In genomic region chr17:21579493-21580175, GRCm38 (mm10) we compare ENCODE assay signal across 8 mouse cellular contexts. TPM values are rescaled to one million over a fixed set of nuclear protein-coding genes. Genes with fewer than 3 reads are reported as not detected.
DNase-seq lines count a peak whose midpoint lies in the region; ATAC-seq and TF ChIP-seq lines count a peak whose summit lies in the region.

No protein-coding gene starts in this region.

- no peak overlapping the region for H3K9ac ChIP-seq in CH12.LX (ENCODE audit: insufficient read depth, low read depth)
- H3K9ac ChIP-seq in heart, embryonic 16.5 days (ENCODE audit: low read length): no peak overlapping the region
- no peak overlapping the region for H3K9ac ChIP-seq in stomach, embryonic 14.5 days (replicated peaks; ENCODE audit: low read depth, low read length)

- no peak overlapping the region for H3K4me3 ChIP-seq in gastrocnemius, adult 2 months
- no peak overlapping the region for H3K4me3 ChIP-seq in CH12.LX (replicated peaks in 1 of 3; ENCODE audit: low read depth in 2 of 3, low read length in 2 of 3, poor library complexity in 1 of 3)
- H3K4me3 ChIP-seq in heart, embryonic 16.5 days (ENCODE audit: low read length): no peak overlapping the region
- H3K4me3 ChIP-seq in stomach, embryonic 14.5 days (ENCODE audit: low read depth, low read length): no peak overlapping the region

- no peak for TF ChIP-seq POLR2A in CH12.LX (IDR thresholded peaks at IDR 0.05; ENCODE audit: low read depth, low read length)

- no peaks in the 10 kb centered on the region for H3K27me3 ChIP-seq in CH12.LX (replicated peaks)
- H3K27me3 ChIP-seq in heart, embryonic 16.5 days (ENCODE audit: control insufficient read depth, insufficient read depth, low read length): no peaks in the 10 kb centered on the region
- no peaks in the 10 kb centered on the region for H3K27me3 ChIP-seq in stomach, embryonic 14.5 days (ENCODE audit: control insufficient read depth, insufficient read depth, low read length)

- 19% methylated on average over 5 of the region's 5 CpGs for WGBS in heart, embryonic 16.5 days
- WGBS in stomach, embryonic 14.5 days: 24% methylated on average over 5 of the region's 5 CpGs

- DNase-seq in gastrocnemius, adult 2 months: peak; percentile 34
- no peak for DNase-seq in gastrocnemius, postnatal 36 days
- peak; percentile 82 for DNase-seq in CH12.LX (ENCODE audit: extremely low read depth)
- DNase-seq in cerebellum, postnatal 25 days: peak; percentile 5 to 47
- peak; percentile 54 to 61 for DNase-seq in kidney, postnatal 36 days

- H3K9me3 ChIP-seq in CH12.LX (replicated peaks; ENCODE audit: low read length): no peaks in the 10 kb centered on the region
- H3K9me3 ChIP-seq in heart, embryonic 16.5 days (replicated peaks; ENCODE audit: control insufficient read depth, low read length): no peaks in the 10 kb centered on the region
- no peaks in the 10 kb centered on the region for H3K9me3 ChIP-seq in stomach, embryonic 14.5 days (ENCODE audit: control insufficient read depth, low read depth, low read length)

- TF ChIP-seq EP300 in CH12.LX (IDR thresholded peaks at IDR 0.05; ENCODE audit: low read length): no peak

- no peak overlapping the region for H3K4me2 ChIP-seq in CH12.LX (ENCODE audit: insufficient read depth, low read depth, poor library complexity, severe bottlenecking)
- no peak overlapping the region for H3K4me2 ChIP-seq in heart, embryonic 16.5 days (ENCODE audit: low read depth, low read length)
- H3K4me2 ChIP-seq in stomach, embryonic 14.5 days (replicated peaks; ENCODE audit: low read depth, low read length): no peak overlapping the region

- no peak overlapping the region for H3K27ac ChIP-seq in gastrocnemius, adult 2 months
- H3K27ac ChIP-seq in CH12.LX (ENCODE audit: insufficient read depth, low read depth): no peak overlapping the region
- H3K27ac ChIP-seq in heart, embryonic 16.5 days (ENCODE audit: low read length): no peak overlapping the region
- no peak overlapping the region for H3K27ac ChIP-seq in stomach, embryonic 14.5 days (ENCODE audit: low read length)

- H3K36me3 ChIP-seq in CH12.LX (replicated peaks in 1 of 2; ENCODE audit: control insufficient read depth in 1 of 2, insufficient read depth in 1 of 2, low read length in 1 of 2): peaks cover 8 to 26% of the 10 kb centered on the region in 2 experiments
- peaks cover 16% of the 10 kb centered on the region for H3K36me3 ChIP-seq in heart, embryonic 16.5 days (ENCODE audit: control insufficient read depth, insufficient read depth)
- peaks cover 32% of the 10 kb centered on the region; the same call in 1 of the 2 replicates for H3K36me3 ChIP-seq in stomach, embryonic 14.5 days (ENCODE audit: control insufficient read depth, insufficient read depth, low read length)

- peak; percentile 60 for TF ChIP-seq RAD21 in CH12.LX (IDR thresholded peaks at IDR 0.05; ENCODE audit: low read depth, low read length)

- no peaks in the 10 kb centered on the region for H3K79me2 ChIP-seq in CH12.LX (replicated peaks; ENCODE audit: control insufficient read depth, extremely low read depth, insufficient read depth, poor library complexity, severe bottlenecking)

- TF ChIP-seq CTCF in gastrocnemius, adult 2 months (IDR thresholded peaks at IDR 0.05): peak; percentile 82
- peak; percentile 72 to 77 for TF ChIP-seq CTCF in CH12.LX (conservative IDR thresholded peaks at IDR 0.05 in 1 of 2, IDR thresholded peaks at IDR 0.05 in 1 of 2; ENCODE audit: low read depth in 2 of 2, low read length in 2 of 2)

- in situ Hi-C loops in CH12.LX (cut with MboI; ENCODE audit: low pct_ligation_motif_present, low pct_unique_long_range_greater_than_20kb, low sequenced_read_pairs): no loop called here

- dilution Hi-C loops in CH12.LX (cut with MboI; ENCODE audit: extremely low pct_ligation_motif_present, extremely low pct_unique_long_range_greater_than_20kb, low sequenced_read_pairs): no loop called here

- intact Hi-C loops in gastrocnemius, adult 2 months (cut with DNase I): loop anchor here (5.0 kb wide), 2 partner anchors 347 to 632 kb away; partner anchors contain the start of gene Ppp2r1a
- intact Hi-C loops in gastrocnemius, postnatal 36 days (cut with DNase I): no loop called here

- peak; percentile 70; the same call in 1 of the 2 replicates for ATAC-seq in heart, embryonic 16.5 days (replicated peaks; ENCODE audit: extremely low read depth, insufficient read depth, low FRiP score)
- peak; percentile 99 for ATAC-seq in megakaryocyte progenitor cell, adult 5-6 weeks (replicated peaks; ENCODE audit: poor library complexity)
- ATAC-seq in stomach, embryonic 14.5 days (ENCODE audit: insufficient number of reproducible peaks, insufficient read depth, low FRiP score, low read depth): peak; percentile 46; the same call in 1 of the 2 replicates

- peaks cover 0 to 5% of the 10 kb centered on the region in 2 experiments; a peak in 1 of 4 replicates for H3K4me1 ChIP-seq in CH12.LX (ENCODE audit: control insufficient read depth in 1 of 2, insufficient read depth in 2 of 2)
- H3K4me1 ChIP-seq in heart, embryonic 16.5 days (ENCODE audit: control insufficient read depth, insufficient read depth, low read length): no peaks in the 10 kb centered on the region
- no peaks in the 10 kb centered on the region for H3K4me1 ChIP-seq in stomach, embryonic 14.5 days (ENCODE audit: control insufficient read depth, insufficient read depth, low read length)

TF ChIP-seq in CH12.LX, 34 proteins besides CTCF, POLR2A, EP300 and RAD21:
- TF ChIP-seq BHLHE40 (IDR thresholded peaks at IDR 0.05; ENCODE audit: low read depth, low read length) (peak; percentile 56; the same call in 1 of the 2 replicates), IRF4 (IDR thresholded peaks at IDR 0.05; ENCODE audit: low read depth, low read length) (0 out of 2 replicates have a peak, but pooled peaks have one; percentile 10), SMC3 (IDR thresholded peaks at IDR 0.05; ENCODE audit: low read depth, low read length) (peak; percentile 56), HCFC1 (IDR thresholded peaks at IDR 0.05; ENCODE audit: low read depth, low read length) (no peak), E2F4 (IDR thresholded peaks at IDR 0.05; ENCODE audit: insufficient replicate concordance, low read depth, low read length) (no peak), USF2 (conservative IDR thresholded peaks at IDR 0.05; ENCODE audit: low read depth, low read length) (no peak), ZNF384 (IDR thresholded peaks at IDR 0.05; ENCODE audit: low read depth, low read length) (peak; percentile 84), NRF1 (IDR thresholded peaks at IDR 0.05; ENCODE audit: low read depth, low read length) (no peak), MEF2A (IDR thresholded peaks at IDR 0.05; ENCODE audit: borderline replicate concordance, low read depth, low read length) (no peak), MAZ (IDR thresholded peaks at IDR 0.05; ENCODE audit: low read depth, low read length) (no peak), UBTF (IDR thresholded peaks at IDR 0.05; ENCODE audit: low read depth, low read length) (no peak), MAX (IDR thresholded peaks at IDR 0.05; ENCODE audit: low read length) (no peak), JUND (conservative IDR thresholded peaks at IDR 0.05; ENCODE audit: low read depth, low read length) (no peak), MYC (IDR thresholded peaks at IDR 0.05; ENCODE audit: low read depth, low read length) (0 out of 2 replicates have a peak, but pooled peaks have one; percentile 31)

RNA-seq across cellular contexts. Expression of gene Zfp948, which starts 12.8 kb away (rescaled TPM):
- 1 to 10 TPM; 1.6 to 3.8 TPM for total RNA-seq in gastrocnemius, adult 2 months (2021)
- total RNA-seq in gastrocnemius, postnatal 36 days (2021): 1 to 10 TPM; 1.6 to 2.1 TPM
- total RNA-seq in CH12.LX (2012; rRNA removed): 0.72 and 0.97 TPM in 2 replicates
- total RNA-seq in CH12.LX (2014; rRNA removed): 1.6 and 1.7 TPM in 2 replicates
- polyA plus RNA-seq in CH12.LX (2012; ENCODE audit: insufficient read length, low read depth): 0.67 and 0.74 TPM in 2 replicates
- polyA plus RNA-seq in heart, embryonic 16.5 days (2015; fragmentation: Nextera tagmentation; extraction: Ambion mirVana): 10.9 and 13.2 TPM in 2 replicates
- 4.3 TPM in 2 replicates for total RNA-seq in megakaryocyte progenitor cell, adult 5-6 weeks (2015)
- 2.0 and 3.3 TPM in 2 replicates for total RNA-seq in megakaryocyte progenitor cell, adult 5-6 weeks (2017)
- 25.3 and 26.6 TPM in 2 replicates for polyA plus RNA-seq in stomach, embryonic 14.5 days (2014; fragmentation: Nextera tagmentation; extraction: Ambion mirVana)

RNA-seq across cellular contexts. Expression of gene Zfp52, which starts 44.3 kb away (rescaled TPM):
- 1 to 10 TPM; 5.7 to 8.0 TPM for total RNA-seq in gastrocnemius, adult 2 months (2021)
- 1 to 10 TPM; 4.0 to 5.5 TPM for total RNA-seq in gastrocnemius, postnatal 36 days (2021)
- total RNA-seq in CH12.LX (2012; rRNA removed) (8.6 and 9.6 TPM in 2 replicates), CH12.LX (2014; rRNA removed) (15.4 and 16.3 TPM in 2 replicates)
- 5.9 and 6.4 TPM in 2 replicates for polyA plus RNA-seq in CH12.LX (2012; ENCODE audit: insufficient read length, low read depth)
- 4.3 and 4.9 TPM in 2 replicates for polyA plus RNA-seq in heart, embryonic 16.5 days (2015; fragmentation: Nextera tagmentation; extraction: Ambion mirVana)
- total RNA-seq in megakaryocyte progenitor cell, adult 5-6 weeks (2015): 32.2 and 33.6 TPM in 2 replicates
- total RNA-seq in megakaryocyte progenitor cell, adult 5-6 weeks (2017): 25.4 and 42.3 TPM in 2 replicates
- 4.0 and 4.9 TPM in 2 replicates for polyA plus RNA-seq in stomach, embryonic 14.5 days (2014; fragmentation: Nextera tagmentation; extraction: Ambion mirVana)

Comparison
In these comparisons a context has a peak if more than half of its experiments do, and no peak if none do; other contexts are left out.
1. DNase-seq: peak in gastrocnemius, adult 2 months (single experiment), CH12.LX (single experiment), cerebellum, postnatal 25 days (2 of 2) and kidney, postnatal 36 days (2 of 2); none in gastrocnemius, postnatal 36 days (0 of 2).
2. ATAC-seq: peak in every context shown above with its lines; median percentile 99 in megakaryocyte progenitor cell, adult 5-6 weeks; 70 in heart, embryonic 16.5 days; 46 in stomach, embryonic 14.5 days.